Comparison of ENCODE assay signal across 19 mouse cellular contexts in genomic region chr9:90122246-90122740, GRCm38 (mm10). TPM values are rescaled to one million over a fixed set of nuclear protein-coding genes. Genes with fewer than 3 reads are reported as not detected.
"Had no signal": no experiment of that assay in that cellular context is flagged by ENCODE, and none has a peak within 500 bp of the region (broad histone marks: within the 10 kb centered on the region; RNA-seq: fewer than 3 reads in every experiment).

No protein-coding gene starts in this region.

- H3K9me3 ChIP-seq: kidney, embryonic 15.5 days; limb, embryonic 10.5 days; limb, embryonic 13.5 days; liver, embryonic 12.5 days; liver, embryonic 15.5 days; lung, embryonic 15.5 days; midbrain, embryonic 10.5 days; midbrain, embryonic 13.5 days had no signal

- H3K4me1 ChIP-seq: midbrain, embryonic 13.5 days had no signal

- ATAC-seq: liver, embryonic 12.5 days; midbrain, embryonic 13.5 days had no signal

- H3K27me3 ChIP-seq: liver, embryonic 12.5 days; liver, embryonic 15.5 days had no signal

- DNase-seq: kidney, adult 11 months; kidney, adult 8-10 months; kidney, postnatal 10 days; kidney, postnatal 36 days; layer of hippocampus, adult 9-11 months; liver; lung, adult 18-20 months; lung, postnatal 10 days; lung, postnatal 36 days; thymus, postnatal 25 days had no signal

- H3K27ac ChIP-seq: kidney, embryonic 15.5 days; limb, embryonic 10.5 days; limb, embryonic 13.5 days; liver, embryonic 12.5 days; liver, embryonic 15.5 days; lung, embryonic 15.5 days; midbrain, embryonic 10.5 days; midbrain, embryonic 13.5 days had no signal

- H3K4me3 ChIP-seq: kidney, embryonic 15.5 days; limb, embryonic 10.5 days; limb, embryonic 13.5 days; liver, embryonic 12.5 days; liver, embryonic 15.5 days; lung, embryonic 15.5 days; midbrain, embryonic 10.5 days; midbrain, embryonic 13.5 days had no signal

- H3K36me3 ChIP-seq: kidney, embryonic 15.5 days; limb, embryonic 10.5 days; limb, embryonic 13.5 days; liver, embryonic 12.5 days; liver, embryonic 15.5 days; lung, embryonic 15.5 days; midbrain, embryonic 10.5 days; midbrain, embryonic 13.5 days had no signal

- H3K9ac ChIP-seq: kidney, embryonic 15.5 days; limb, embryonic 13.5 days; liver, embryonic 12.5 days; liver, embryonic 15.5 days; lung, embryonic 15.5 days; midbrain, embryonic 13.5 days had no signal

- H3K4me2 ChIP-seq: kidney, embryonic 15.5 days; limb, embryonic 13.5 days; liver, embryonic 12.5 days; liver, embryonic 15.5 days; lung, embryonic 15.5 days; midbrain, embryonic 13.5 days had no signal

RNA-seq across cellular contexts. Expression of gene Adamts7, which starts 40.6 kb away (rescaled TPM):
- total RNA-seq: megakaryocyte progenitor cell, adult 5-6 weeks had no signal
